Comparison of ENCODE assay signal across 10 mouse cellular contexts in genomic region chr2:38338348-38338932, GRCm38 (mm10). TPM values are rescaled to one million over a fixed set of nuclear protein-coding genes. Genes with fewer than 3 reads are reported as not detected.
DNase-seq lines count a peak whose midpoint lies in the region; ATAC-seq and TF ChIP-seq lines count a peak whose summit lies in the region.
"Had no signal": no experiment of that assay in that cellular context is flagged by ENCODE, and none has a peak within 500 bp of the region (broad histone marks: within the 10 kb centered on the region; RNA-seq: fewer than 3 reads in every experiment).

No protein-coding gene starts in this region.

- no peak for DNase-seq in heart, postnatal 0 days (ENCODE audit: low spot score)
- no peak for DNase-seq in heart, adult 8-10 months (ENCODE audit: low spot score)
- DNase-seq in embryo, embryonic 9.5 days (ENCODE audit: extremely low spot score) = peak; percentile 24
- no peak for DNase-seq in hindbrain, postnatal 0 days (ENCODE audit: low spot score)
- DNase-seq in adrenal gland, postnatal 4 days (ENCODE audit: low spot score in 2 of 2) = no peak
- no peak for DNase-seq in ovary, adult 18-20 months (ENCODE audit: low spot score)
- DNase-seq in adrenal gland, adult 2 months = no peak
- DNase-seq: cerebellum, adult 11 months; kidney, adult 2 months had no signal

- no peak overlapping the region for H3K27ac ChIP-seq in heart, postnatal 0 days (ENCODE audit: low read depth)
- H3K27ac ChIP-seq in hindbrain, postnatal 0 days = no peak overlapping the region
- peak overlapping the region; percentile 97; the same call in 1 of the 2 replicates for H3K27ac ChIP-seq in midbrain, embryonic 16.5 days (ENCODE audit: low read length)

- no peak overlapping the region for H3K9ac ChIP-seq in heart, postnatal 0 days (replicated peaks; ENCODE audit: low read depth, low read length)
- no peak overlapping the region for H3K9ac ChIP-seq in hindbrain, postnatal 0 days (replicated peaks; ENCODE audit: low read length)
- peak overlapping the region; percentile 22; the same call in 1 of the 2 replicates for H3K9ac ChIP-seq in midbrain, embryonic 16.5 days (ENCODE audit: low read depth, low read length)

- peak overlapping the region; percentile 81; the same call in 1 of the 2 replicates for H3K4me2 ChIP-seq in heart, postnatal 0 days (ENCODE audit: low read depth, low read length)
- H3K4me2 ChIP-seq in hindbrain, postnatal 0 days (ENCODE audit: low read depth, low read length) = peak overlapping the region; percentile 55
- peak overlapping the region; percentile 78 for H3K4me2 ChIP-seq in midbrain, embryonic 16.5 days (ENCODE audit: low read length)

- ATAC-seq in heart, postnatal 0 days (ENCODE audit: insufficient read depth, low read depth) = no peak
- no peak for ATAC-seq in hindbrain, postnatal 0 days
- no peak for ATAC-seq in midbrain, embryonic 16.5 days

- TF ChIP-seq EP300 in heart, postnatal 0 days (IDR thresholded peaks at IDR 0.05; ENCODE audit: low read depth) = no peak

- peaks cover 10% of the 10 kb centered on the region; the same call in 1 of the 2 replicates for H3K4me1 ChIP-seq in heart, postnatal 0 days (ENCODE audit: control insufficient read depth, insufficient read depth)
- H3K4me1 ChIP-seq in hindbrain, postnatal 0 days (ENCODE audit: insufficient read depth, low read length) = peaks cover 5% of the 10 kb centered on the region; the same call in 1 of the 2 replicates
- peaks cover 8% of the 10 kb centered on the region for H3K4me1 ChIP-seq in midbrain, embryonic 16.5 days (ENCODE audit: control insufficient read depth, insufficient read depth, low read length)

- no peaks in the 10 kb centered on the region for H3K9me3 ChIP-seq in heart, postnatal 0 days (replicated peaks; ENCODE audit: control insufficient read depth, low read length)
- no peaks in the 10 kb centered on the region for H3K9me3 ChIP-seq in hindbrain, postnatal 0 days (ENCODE audit: low read length)
- no peaks in the 10 kb centered on the region for H3K9me3 ChIP-seq in midbrain, embryonic 16.5 days (replicated peaks; ENCODE audit: control insufficient read depth, low read length, poor library complexity, severe bottlenecking)

- peak overlapping the region; percentile 51 for H3K4me3 ChIP-seq in heart, postnatal 0 days (ENCODE audit: low read depth, low read length)
- peak overlapping the region; percentile 37 for H3K4me3 ChIP-seq in hindbrain, postnatal 0 days (ENCODE audit: low read length)
- H3K4me3 ChIP-seq in midbrain, embryonic 16.5 days (ENCODE audit: low read depth, low read length) = peak overlapping the region; percentile 60

- H3K27me3 ChIP-seq in heart, postnatal 0 days (ENCODE audit: control insufficient read depth, insufficient read depth, low read length) = peaks cover 97% of the 10 kb centered on the region
- peaks cover 74% of the 10 kb centered on the region for H3K27me3 ChIP-seq in hindbrain, postnatal 0 days (ENCODE audit: insufficient read depth, low read length)
- peaks cover 38% of the 10 kb centered on the region for H3K27me3 ChIP-seq in midbrain, embryonic 16.5 days (ENCODE audit: control insufficient read depth, insufficient read depth, low read depth, low read length)

- 21% methylated on average over 5 of the region's 5 CpGs for WGBS in heart, postnatal 0 days
- 7% methylated on average over 5 of the region's 5 CpGs for WGBS in hindbrain, postnatal 0 days
- 1% methylated on average over 5 of the region's 5 CpGs for WGBS in midbrain, embryonic 16.5 days

- H3K36me3 ChIP-seq in heart, postnatal 0 days (replicated peaks; ENCODE audit: control insufficient read depth, insufficient read depth, low read length) = no peaks in the 10 kb centered on the region
- no peaks in the 10 kb centered on the region for H3K36me3 ChIP-seq in hindbrain, postnatal 0 days (ENCODE audit: insufficient read depth, low read length)
- H3K36me3 ChIP-seq in midbrain, embryonic 16.5 days (ENCODE audit: control insufficient read depth, insufficient read depth, low read length) = no peaks in the 10 kb centered on the region

- TF ChIP-seq CTCF in heart, postnatal 0 days (IDR thresholded peaks at IDR 0.05; ENCODE audit: low read depth) = no peak
- no peak for TF ChIP-seq CTCF in hindbrain, postnatal 0 days (IDR thresholded peaks at IDR 0.05; ENCODE audit: low read depth)

RNA-seq across cellular contexts. Expression of gene Lhx2, which starts 0.6 kb away (rescaled TPM):
- not detected in 2 replicates for total RNA-seq in heart, postnatal 0 days (2014; rRNA removed; ENCODE audit: low replicate concordance)
- polyA plus RNA-seq in heart, postnatal 0 days (2015; fragmentation: Nextera tagmentation; extraction: Ambion mirVana) = 0.04 TPM in 1 of 2 replicates, not detected in the other
- under 1 TPM in 1 of 4 experiments, not detected in 3; 0.24 TPM for total RNA-seq in heart, adult 8-10 months (2022)
- total RNA-seq in hindbrain, postnatal 0 days (2014; rRNA removed) = 22.2 and 33.2 TPM in 2 replicates
- 4.6 and 7.3 TPM in 2 replicates for polyA plus RNA-seq in hindbrain, postnatal 0 days (2015; fragmentation: Nextera tagmentation; extraction: Ambion mirVana)
- 37.1 and 44.3 TPM in 2 replicates for polyA plus RNA-seq in midbrain, embryonic 16.5 days (2015; fragmentation: Nextera tagmentation; extraction: Ambion mirVana)
- 1 to 10 TPM in 1 of 2 experiments, under 1 TPM in 1; 0.39 to 1.2 TPM for total RNA-seq in adrenal gland, postnatal 4 days (2021)
- not detected for total RNA-seq in adrenal gland, adult 2 months (2021)
- 0.07 TPM in 1 of 2 replicates, not detected in the other for polyA plus RNA-seq in adrenal gland, adult 2 months (2012; rRNA removed)

RNA-seq across cellular contexts. Expression of gene Dennd1a, which starts 51.2 kb away (rescaled TPM):
- 15.8 and 23.7 TPM in 2 replicates for total RNA-seq in heart, postnatal 0 days (2014; rRNA removed; ENCODE audit: low replicate concordance)
- polyA plus RNA-seq in heart, postnatal 0 days (2015; fragmentation: Nextera tagmentation; extraction: Ambion mirVana) = 5.7 and 5.8 TPM in 2 replicates
- 10 to 100 TPM; 24.6 to 29.0 (median 27.3) TPM for total RNA-seq in heart, adult 8-10 months (2022)
- 50.6 and 51.9 TPM in 2 replicates for total RNA-seq in hindbrain, postnatal 0 days (2014; rRNA removed)
- 11.0 and 14.4 TPM in 2 replicates for polyA plus RNA-seq in hindbrain, postnatal 0 days (2015; fragmentation: Nextera tagmentation; extraction: Ambion mirVana)
- 18.9 and 21.7 TPM in 2 replicates for polyA plus RNA-seq in midbrain, embryonic 16.5 days (2015; fragmentation: Nextera tagmentation; extraction: Ambion mirVana)
- total RNA-seq in adrenal gland, postnatal 4 days (2021) = 10 to 100 TPM; 29.9 to 35.4 TPM
- 10 to 100 TPM; 23.6 to 26.4 TPM for total RNA-seq in adrenal gland, adult 2 months (2021)
- 25.0 and 29.8 TPM in 2 replicates for polyA plus RNA-seq in adrenal gland, adult 2 months (2012; rRNA removed)

Comparison
In these comparisons a context has a peak if more than half of its experiments do, and no peak if none do; other contexts are left out.
1. RNA of gene Lhx2, which starts 0.6 kb away (total RNA-seq): 22.2 to 33.2 TPM in hindbrain, postnatal 0 days; 0.39 to 1.2 TPM in adrenal gland, postnatal 4 days, 0.24 TPM in heart, adult 8-10 months, not detected in heart, postnatal 0 days and not detected in adrenal gland, adult 2 months; every median in the first group is over 10 times any median in the second.
2. Peak in every context shown above with its lines, with median percentiles within 50 percentile points of each other: H3K4me2 ChIP-seq and H3K4me3 ChIP-seq.